Mouse (Mus musculus) intestine, postnatal 0 days (tissue): ENCODE measurements around the gene Rph3al. TPM values are rescaled to one million over a fixed set of nuclear protein-coding genes. Genes with fewer than 3 reads are reported as not detected.
A peak's percentile ranks its signal among the peaks of the same experiment; 100 is the strongest.

Experiments used
- ATAC-seq: fragments of 200-750 bp; cut with Nextera tagmentation; 2 replicates; pipeline ENCODE4 v1.8.0; 2017; ENCODE audit warnings: mild to moderate bottlenecking, moderate TSS enrichment, moderate library complexity
- H3K27ac ChIP-seq: fragments of 300-500 bp; sonication (generic); 2 replicates; pipeline ENCODE4 v1.5.1; 2014; ENCODE audit warnings: mild to moderate bottlenecking, low read depth, low read length, moderate library complexity
- H3K27me3 ChIP-seq: fragments of 300-500 bp; sonication (generic); replicated peaks from 2 replicates; pipeline ENCODE4 v1.6.1; 2014; ENCODE audit warnings: low read length, mixed read lengths; ENCODE audit not compliant: control insufficient read depth, insufficient read depth
- H3K36me3 ChIP-seq: fragments of 300-500 bp; sonication (generic); 2 replicates; pipeline ENCODE4 v1.6.1; 2014; ENCODE audit warnings: mild to moderate bottlenecking, moderate library complexity; ENCODE audit not compliant: control insufficient read depth, insufficient read depth
- H3K4me1 ChIP-seq: fragments of 300-500 bp; sonication (generic); replicated peaks from 2 replicates; pipeline ENCODE4 v1.6.1; 2014; ENCODE audit warnings: antibody characterized with exemption, low read length, mixed read lengths; ENCODE audit not compliant: control insufficient read depth, insufficient read depth
- H3K4me2 ChIP-seq: fragments of 300-500 bp; sonication (generic); replicated peaks from 2 replicates; pipeline ENCODE4 v1.6.1; 2014; ENCODE audit warnings: low read depth, mild to moderate bottlenecking, moderate library complexity
- H3K4me3 ChIP-seq: fragments of 300-500 bp; sonication (generic); 2 replicates; pipeline ENCODE4 v1.5.1; 2014; ENCODE audit warnings: low read depth, low read length
- H3K9ac ChIP-seq: fragments of 300-500 bp; sonication (generic); 2 replicates; pipeline ENCODE4 v1.6.1; 2014; ENCODE audit warnings: mild to moderate bottlenecking, low read depth, low read length
- H3K9me3 ChIP-seq: fragments of 300-500 bp; sonication (generic); 2 replicates; pipeline ENCODE4 v1.6.1; 2016; ENCODE audit warnings: mixed run types; ENCODE audit not compliant: control insufficient read depth
- CTCF ChIP-seq: sonication (generic); IDR thresholded peaks from 2 replicates; pipeline ENCODE4 v1.5.1; 2016; ENCODE audit warnings: low read depth, mild to moderate bottlenecking, control low read depth, antibody characterized with exemption, moderate library complexity
- WGBS: fragments of 180-500 bp; shearing (Covaris S2); extraction: QIAGEN DNeasy Blood & Tissue Kit; methylation state at CpG from one replicate; pipeline ENCODE4 v1.1.7; 2014; 5-methylcytosine and 5-hydroxymethylcytosine counted together
- polyA plus RNA-seq: library from polyadenylated mRNA; unstranded; fragments of >200 nt; fragmentation: Nextera tagmentation; extraction: Ambion mirVana; gene quantifications from 2 replicates; pipeline ENCODE4 v1.2.1, GENCODE M21; 2015

Rph3al gene
- polyA plus RNA-seq, 1 experiment from 2014 or later = 10.5 TPM

GRCm38 (mm10) chr11:75930911-75931678 lies 7.1 kb downstream of the Rph3al start:
- WGBS = 35% methylated on average over 11 of the region's 11 CpGs
- no peak overlapping the region for H3K27ac ChIP-seq
- no peaks in the 10 kb centered on the region for H3K36me3 ChIP-seq
- H3K27me3 ChIP-seq = no peaks in the 10 kb centered on the region
- H3K9me3 ChIP-seq = no peaks in the 10 kb centered on the region
- peaks cover 16% of the 10 kb centered on the region; the same call in 1 of the 2 replicates for H3K4me1 ChIP-seq
- TF ChIP-seq CTCF = no peak
- no peak overlapping the region for H3K9ac ChIP-seq
- H3K4me2 ChIP-seq = no peak overlapping the region
- ATAC-seq = no peak
- no peak overlapping the region for H3K4me3 ChIP-seq

DNA sequence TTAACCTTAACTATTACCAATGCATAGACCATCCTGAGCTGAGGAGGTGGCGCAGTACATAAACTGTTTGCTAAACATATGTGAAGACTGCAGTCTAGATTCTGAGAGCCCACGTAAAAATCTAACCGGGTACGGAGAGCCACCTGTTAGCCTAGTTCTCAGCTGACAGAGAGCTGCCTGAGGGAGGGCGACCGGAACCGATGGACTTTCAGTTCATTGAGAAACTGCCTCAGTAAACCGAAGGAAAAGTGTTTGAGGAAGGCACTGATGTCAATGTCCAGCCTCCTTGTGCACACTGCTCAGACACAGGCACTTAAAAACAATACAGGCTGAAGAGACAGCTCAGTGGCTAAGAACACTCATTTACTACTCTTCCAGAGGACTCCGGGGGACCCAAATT lies 8.0 kb downstream of the Rph3al start:
- Histone ChIP-seq H3K27me3 (no peaks in the 10 kb centered on the region), H3K27ac (peak overlapping the region; percentile 51; the same call in 1 of the 2 replicates), H3K4me3 (no peak overlapping the region), H3K9ac (no peak overlapping the region), H3K36me3 (no peaks in the 10 kb centered on the region), H3K4me2 (peak overlapping the region; percentile 21; the same call in 1 of the 2 replicates), H3K9me3 (no peaks in the 10 kb centered on the region), H3K4me1 (peaks cover 8% of the 10 kb centered on the region; the same call in 1 of the 2 replicates)
- no peak for ATAC-seq
- no peak for TF ChIP-seq CTCF
- 46% methylated on average over 9 of the region's 9 CpGs for WGBS

GRCm38 (mm10) chr11:75927881-75928280 lies 10.3 kb downstream of the Rph3al start:
- H3K4me3 ChIP-seq = no peak overlapping the region
- ATAC-seq = no peak
- no peak overlapping the region for H3K27ac ChIP-seq
- 82% methylated on average over 2 of the region's 2 CpGs for WGBS
- no peaks in the 10 kb centered on the region for H3K36me3 ChIP-seq
- H3K27me3 ChIP-seq = no peaks in the 10 kb centered on the region
- H3K9me3 ChIP-seq = no peaks in the 10 kb centered on the region
- H3K4me1 ChIP-seq = peaks cover 8% of the 10 kb centered on the region; the same call in 1 of the 2 replicates
- no peak overlapping the region for H3K4me2 ChIP-seq
- H3K9ac ChIP-seq = no peak overlapping the region
- no peak for TF ChIP-seq CTCF

GRCm38 (mm10) chr11:75926431-75927312 lies 11.6 kb downstream of the Rph3al start:
- Histone ChIP-seq H3K9ac (no peak overlapping the region), H3K27ac (peak overlapping the region; percentile 78), H3K4me3 (no peak overlapping the region), H3K36me3 (no peaks in the 10 kb centered on the region), H3K9me3 (no peaks in the 10 kb centered on the region), H3K27me3 (no peaks in the 10 kb centered on the region), H3K4me1 (peaks cover 8% of the 10 kb centered on the region; the same call in 1 of the 2 replicates), H3K4me2 (peak overlapping the region; percentile 58)
- TF ChIP-seq CTCF = no peak
- ATAC-seq = peak; percentile 89
- 29% methylated on average over 13 of the region's 13 CpGs for WGBS

GRCm38 (mm10) chr11:75925801-75926200 lies 12.4 kb downstream of the Rph3al start:
- H3K27me3 ChIP-seq = no peaks in the 10 kb centered on the region
- no peak overlapping the region for H3K9ac ChIP-seq
- peak overlapping the region; percentile 58 for H3K4me2 ChIP-seq
- peak overlapping the region; percentile 78 for H3K27ac ChIP-seq
- 15% methylated on average over 7 of the region's 7 CpGs for WGBS
- no peaks in the 10 kb centered on the region for H3K36me3 ChIP-seq
- peak; percentile 37 for ATAC-seq
- H3K9me3 ChIP-seq = no peaks in the 10 kb centered on the region
- H3K4me1 ChIP-seq = peaks cover 8% of the 10 kb centered on the region; the same call in 1 of the 2 replicates
- H3K4me3 ChIP-seq = peak overlapping the region; percentile 20; the same call in 1 of the 2 replicates
- TF ChIP-seq CTCF = no peak

DNA sequence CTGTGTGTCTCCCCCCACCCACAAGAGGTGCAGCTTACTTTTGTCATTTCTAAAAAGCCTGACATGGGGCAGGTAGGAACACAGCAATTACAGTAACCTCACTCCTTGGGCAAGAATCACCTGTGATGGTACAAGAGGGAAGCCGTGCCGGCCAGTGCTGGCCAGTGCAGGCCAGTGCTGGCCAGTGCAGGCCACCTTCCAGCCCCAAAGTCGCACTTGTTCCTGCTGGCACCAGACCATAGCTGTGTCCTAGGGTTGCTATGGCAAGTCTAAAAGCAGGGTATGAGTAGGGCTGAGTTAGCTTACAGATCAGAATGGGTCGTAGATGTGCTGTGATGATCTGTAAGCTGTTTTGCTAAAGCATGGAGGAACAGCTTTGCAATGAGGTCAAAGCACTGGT lies 15.5 kb downstream of the Rph3al start:
- Histone ChIP-seq H3K27ac (no peak overlapping the region), H3K9ac (no peak overlapping the region), H3K9me3 (no peaks in the 10 kb centered on the region), H3K4me2 (peak overlapping the region; percentile 58), H3K27me3 (no peaks in the 10 kb centered on the region), H3K4me3 (no peak overlapping the region), H3K36me3 (no peaks in the 10 kb centered on the region), H3K4me1 (peaks cover 7% of the 10 kb centered on the region; the same call in 1 of the 2 replicates)
- ATAC-seq = no peak
- 83% methylated on average over 4 of the region's 4 CpGs for WGBS
- no peak for TF ChIP-seq CTCF
